Mouse (Mus musculus) thymus, adult 2 months (tissue): Measurements from ENCODE around the gene Fbxo9. TPM values are rescaled to one million over a fixed set of nuclear protein-coding genes. Genes with fewer than 3 reads are reported as not detected.
"Not testable (repeated sequence)": the region's sequence is repeated elsewhere in the genome, so short reads cannot be mapped to it uniquely, and the experiment has no call there.

ENCODE experiments used
- DNase-seq: peaks from one replicate; pipeline ENCODE4 v3.0.0; 2021
- H3K27ac ChIP-seq: fragments of 200-500 bp; 2 replicates; pipeline ENCODE4 v1.5.1; 2012; ENCODE audit warnings: low read length, control low read depth; ENCODE audit not compliant: control insufficient read depth, insufficient read depth
- H3K27me3 ChIP-seq: fragments of 200-500 bp; 2 replicates; pipeline ENCODE4 v1.6.1; 2012; ENCODE audit warnings: mild to moderate bottlenecking, low read length, moderate library complexity, mixed read lengths; ENCODE audit not compliant: control insufficient read depth, insufficient read depth
- H3K36me3 ChIP-seq: fragments of 200-500 bp; 2 replicates; pipeline ENCODE4 v1.6.1; 2012; ENCODE audit warnings: mild to moderate bottlenecking, low read length, moderate library complexity; ENCODE audit not compliant: control insufficient read depth, insufficient read depth
- H3K4me1 ChIP-seq: fragments of 200-500 bp; replicated peaks from 2 replicates; pipeline ENCODE4 v1.6.1; 2012; ENCODE audit warnings: low read length; ENCODE audit not compliant: control insufficient read depth, insufficient read depth
- H3K4me3 ChIP-seq: fragments of 200-500 bp; 2 replicates; pipeline ENCODE4 v1.5.1; 2012; ENCODE audit warnings: mild to moderate bottlenecking, low read length, control low read depth, moderate library complexity; ENCODE audit not compliant: control insufficient read depth, insufficient read depth
- CTCF ChIP-seq: fragments of 200-500 bp; IDR thresholded peaks from 2 replicates; pipeline ENCODE4 v1.5.1; 2012; ENCODE audit warnings: mild to moderate bottlenecking, control low read depth, low read length, moderate library complexity, borderline replicate concordance; ENCODE audit not compliant: control insufficient read depth, poor library complexity, insufficient read depth; ENCODE audit errors: extremely low read depth
- POLR2A ChIP-seq: fragments of 200-500 bp; IDR thresholded peaks from 2 replicates; pipeline ENCODE4 v1.6.1; 2012; ENCODE audit warnings: mild to moderate bottlenecking, low read length, control low read depth, moderate library complexity; ENCODE audit not compliant: control insufficient read depth, poor library complexity, insufficient read depth; ENCODE audit errors: extremely low read depth
- WGBS: fragments of 180-500 bp; shearing (Covaris S2); methylation state at CpG from one replicate; pipeline ENCODE4 v1.1.7; 2018; 5-methylcytosine and 5-hydroxymethylcytosine counted together
- polyA plus RNA-seq: library from polyadenylated mRNA; depleted of rRNA; stranded (reverse); fragments of >200 nt; gene quantifications from 2 replicates; pipeline ENCODE4 v1.2.3, GENCODE M21; 2012; rRNA removed

Gene Fbxo9
- 99.7 and 119 TPM in 2 replicates for polyA plus RNA-seq

DNA sequence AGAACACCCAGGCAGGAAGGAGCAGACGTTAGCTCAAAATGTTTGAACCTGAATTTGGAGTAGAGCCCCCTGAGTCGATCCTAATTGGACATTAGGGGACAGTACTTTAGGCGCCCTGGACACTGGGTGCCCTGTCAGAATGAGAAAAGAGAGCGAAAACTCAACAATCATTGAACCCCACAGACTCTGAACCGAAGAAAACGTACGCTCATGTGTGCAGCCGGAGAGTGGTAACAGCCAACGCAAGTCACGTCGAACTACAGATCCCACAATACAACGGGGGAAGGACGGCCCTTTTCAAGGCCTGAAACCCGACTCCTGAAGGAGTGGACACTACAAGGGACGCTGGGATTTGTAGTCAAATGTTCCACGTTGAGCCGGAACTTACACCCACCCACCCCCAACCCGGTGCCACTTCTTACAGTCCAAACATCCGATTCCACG, at the start of gene Fbxo9, which contains the start of gene Ick:
Fbxo9 (minus strand) TSS at position 270 of the 444 bp plus-strand sequence.
Ick (plus strand) TSS at position 397 of the 444 bp plus-strand sequence.
- Histone ChIP-seq H3K27me3 (no peaks in the 10 kb centered on the region), H3K4me1 (no peaks in the 10 kb centered on the region; the same call in 1 of the 2 replicates), H3K4me3 (peak within 1 kb of the TSS; percentile 61), H3K36me3 (no peaks in the 10 kb centered on the region), H3K27ac (peak within 1 kb of the TSS; percentile 84)
- WGBS, result under 1% methylated on average over 20 of the region's 20 CpGs
- TF ChIP-seq CTCF (no peak), POLR2A (no peak)
- DNase-seq, result peak; percentile 89

DNA sequence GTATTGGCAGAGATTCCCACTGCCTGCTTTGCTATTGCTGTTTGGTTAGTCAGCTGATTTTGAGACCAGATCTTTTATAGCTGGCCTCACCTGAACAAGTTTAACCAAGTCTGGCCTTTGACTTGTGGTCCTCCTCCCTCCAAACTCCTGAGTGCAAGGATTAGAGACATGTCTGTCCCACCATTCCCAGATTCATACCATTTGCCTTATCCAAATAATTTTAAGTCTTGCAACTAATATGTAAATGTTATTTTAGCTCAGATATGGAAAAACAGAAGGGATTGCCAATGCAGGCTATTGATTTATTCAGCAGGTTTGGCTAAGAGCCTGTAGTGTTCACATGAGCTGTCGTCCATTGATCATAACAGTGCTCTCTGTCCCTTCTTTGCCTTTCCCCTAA, 48.4 kb upstream of the Fbxo9 start:
- no peak for DNase-seq
- 97% methylated on average over 1 of the region's 1 CpGs for WGBS
- H3K36me3 ChIP-seq, result peaks cover 22% of the 10 kb centered on the region
- H3K27me3 ChIP-seq, result no peaks in the 10 kb centered on the region
- no peaks in the 10 kb centered on the region for H3K4me1 ChIP-seq
- H3K27ac ChIP-seq, result no peak overlapping the region
- TF ChIP-seq POLR2A, result no peak
- TF ChIP-seq CTCF, result no peak
- no peak overlapping the region for H3K4me3 ChIP-seq

DNA sequence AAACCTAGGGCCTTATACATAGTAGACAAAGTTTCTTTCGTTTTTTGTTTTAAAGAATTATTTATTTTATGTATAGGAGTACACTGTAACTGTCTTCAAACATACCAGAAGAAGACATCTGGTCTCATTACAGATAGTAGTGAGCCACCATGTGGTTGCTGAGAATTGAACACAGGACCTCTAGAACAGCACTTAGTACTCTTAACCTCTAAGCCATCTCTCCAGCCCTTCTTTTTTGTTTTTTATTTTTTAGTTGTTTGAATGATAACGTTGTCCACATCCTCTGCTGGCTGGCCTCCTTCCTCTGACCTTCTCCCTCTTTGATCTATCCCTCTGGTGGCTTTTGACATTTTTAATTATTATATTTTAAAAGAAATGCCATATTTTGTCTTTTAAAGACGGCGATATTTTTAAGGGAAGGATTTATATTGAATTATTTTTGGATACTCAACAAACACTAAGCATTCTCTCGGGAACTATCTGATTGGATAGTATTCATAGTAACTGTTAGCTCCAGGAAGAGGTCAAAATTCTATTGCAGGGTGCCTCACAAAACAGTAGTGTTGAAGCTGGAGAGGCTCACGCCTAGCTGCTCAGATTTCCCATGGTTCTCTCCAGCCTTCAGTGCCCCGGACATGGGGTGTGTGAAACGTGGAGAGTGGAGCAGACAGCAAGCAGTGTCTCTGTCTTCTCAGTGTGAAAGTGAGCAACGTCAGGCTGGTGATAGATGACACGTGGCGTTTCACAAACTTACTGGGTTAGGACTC, 45.5 kb upstream of the Fbxo9 start:
- no peak for DNase-seq
- TF ChIP-seq POLR2A, result no peak
- Histone ChIP-seq H3K27ac (no peak overlapping the region), H3K27me3 (no peaks in the 10 kb centered on the region), H3K4me1 (no peaks in the 10 kb centered on the region), H3K36me3 (peaks cover 7% of the 10 kb centered on the region; the same call in 1 of the 2 replicates), H3K4me3 (no peak overlapping the region)
- WGBS, result 95% methylated on average over 11 of the region's 11 CpGs

DNA sequence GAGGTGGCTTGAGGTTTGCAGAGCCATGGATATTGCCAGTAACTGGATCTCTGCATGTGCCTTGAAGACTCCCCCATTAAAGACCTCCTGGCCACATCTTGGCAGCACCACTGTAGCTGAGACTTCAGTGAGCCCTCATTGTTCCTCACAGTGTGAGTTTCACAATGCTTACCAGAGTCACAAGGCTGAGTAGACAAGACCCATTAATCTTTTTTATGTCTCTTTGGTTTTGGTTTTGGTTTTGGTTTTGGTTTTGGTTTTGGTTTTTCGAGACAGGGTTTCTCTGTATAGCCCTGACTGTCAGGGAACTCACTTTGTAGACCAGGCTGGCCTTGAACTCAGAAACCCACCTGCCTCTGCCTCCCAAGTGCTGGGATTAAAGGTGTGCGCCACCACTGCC, 40.9 kb upstream of the Fbxo9 start:
- not testable (repeated sequence) for H3K4me3 ChIP-seq, DNase-seq, H3K4me1 ChIP-seq, H3K27ac ChIP-seq, H3K36me3 ChIP-seq, H3K27me3 ChIP-seq
- WGBS, result 54% methylated on average over 2 of the region's 2 CpGs

DNA sequence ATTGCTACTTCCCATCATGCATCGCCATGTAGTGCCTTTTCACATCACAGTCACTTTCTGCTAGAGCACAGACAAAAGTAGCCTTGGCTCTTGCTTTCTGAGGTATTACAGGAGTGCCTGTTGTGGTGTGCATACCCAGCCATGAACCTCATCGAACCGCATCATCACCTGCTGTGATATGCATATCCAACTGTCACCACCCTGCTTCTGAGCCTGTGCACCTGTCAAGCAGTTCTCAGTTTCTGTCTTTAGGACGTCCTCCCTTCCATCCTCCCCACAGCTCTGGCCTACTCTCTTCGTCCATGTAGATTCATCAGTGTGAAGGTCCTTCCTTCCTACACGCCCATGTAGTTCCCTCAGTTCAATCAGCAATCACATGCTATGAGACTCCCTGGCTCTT, 39.3 kb upstream of the Fbxo9 start:
- no peaks in the 10 kb centered on the region for H3K27me3 ChIP-seq
- H3K4me3 ChIP-seq, result no peak overlapping the region
- TF ChIP-seq POLR2A, result no peak
- TF ChIP-seq CTCF, result no peak
- H3K36me3 ChIP-seq, result no peaks in the 10 kb centered on the region; the same call in 1 of the 2 replicates
- 98% methylated on average over 6 of the region's 6 CpGs for WGBS
- no peaks in the 10 kb centered on the region for H3K4me1 ChIP-seq
- H3K27ac ChIP-seq, result no peak overlapping the region
- DNase-seq, result no peak

DNA sequence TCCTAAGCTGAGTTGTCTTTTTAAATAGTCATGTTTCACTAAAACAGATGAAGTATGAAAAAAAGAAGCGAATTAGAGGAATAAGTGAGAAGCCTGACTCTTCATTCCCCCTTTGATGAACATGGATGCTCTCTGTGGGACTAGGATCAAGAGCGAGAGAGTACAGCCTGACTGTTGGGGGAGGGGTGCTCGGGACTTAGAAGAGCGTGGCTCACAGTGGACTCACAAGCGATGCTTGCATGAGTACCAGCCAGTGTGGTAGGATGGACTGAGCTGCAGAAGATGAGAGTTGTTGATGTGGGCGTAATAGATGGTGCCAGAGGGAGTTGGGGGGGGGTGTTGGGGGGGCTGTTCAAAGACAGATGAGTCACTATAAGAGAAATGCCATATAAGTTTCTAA, 37.8 kb upstream of the Fbxo9 start:
- 96% methylated on average over 6 of the region's 6 CpGs for WGBS
- no peak for DNase-seq

DNA sequence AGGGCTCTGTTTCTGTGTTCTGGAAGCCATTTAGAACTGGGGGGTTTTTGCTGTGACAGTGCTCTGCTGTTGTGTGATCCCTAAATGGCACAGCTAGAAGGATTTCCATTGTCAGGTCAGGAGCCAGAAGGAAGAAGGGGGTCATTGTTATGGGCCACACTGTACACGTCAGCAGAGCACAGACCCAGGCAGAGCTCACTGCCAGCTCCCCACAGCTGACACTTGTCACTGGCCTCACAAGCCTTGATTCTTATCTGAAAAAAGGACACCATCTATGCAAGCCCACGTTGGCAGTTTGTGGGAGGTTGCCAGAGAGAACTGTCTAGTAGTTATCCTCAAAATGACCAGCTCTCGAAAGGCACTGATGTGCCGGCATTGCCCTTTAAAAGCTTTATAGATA, 37.2 kb upstream of the Fbxo9 start:
- TF ChIP-seq POLR2A, result no peak
- TF ChIP-seq CTCF, result no peak
- WGBS, result 89% methylated on average over 4 of the region's 4 CpGs
- H3K4me3 ChIP-seq, result no peak overlapping the region
- H3K27me3 ChIP-seq, result no peaks in the 10 kb centered on the region
- no peak for DNase-seq
- H3K4me1 ChIP-seq, result no peaks in the 10 kb centered on the region
- peaks cover 11% of the 10 kb centered on the region; the same call in 1 of the 2 replicates for H3K36me3 ChIP-seq
- no peak overlapping the region for H3K27ac ChIP-seq

More for the DNA sequence above, 37.8 kb upstream of the Fbxo9 start:
- Histone ChIP-seq H3K27ac (no peak overlapping the region), H3K36me3 (peaks cover 6% of the 10 kb centered on the region; the same call in 1 of the 2 replicates), H3K4me1 (no peaks in the 10 kb centered on the region), H3K4me3 (no peak overlapping the region), H3K27me3 (no peaks in the 10 kb centered on the region)
- TF ChIP-seq POLR2A, result no peak
- TF ChIP-seq CTCF, result no peak
